26 mouse cellular contexts compared by ENCODE assay signal in the genomic region with DNA sequence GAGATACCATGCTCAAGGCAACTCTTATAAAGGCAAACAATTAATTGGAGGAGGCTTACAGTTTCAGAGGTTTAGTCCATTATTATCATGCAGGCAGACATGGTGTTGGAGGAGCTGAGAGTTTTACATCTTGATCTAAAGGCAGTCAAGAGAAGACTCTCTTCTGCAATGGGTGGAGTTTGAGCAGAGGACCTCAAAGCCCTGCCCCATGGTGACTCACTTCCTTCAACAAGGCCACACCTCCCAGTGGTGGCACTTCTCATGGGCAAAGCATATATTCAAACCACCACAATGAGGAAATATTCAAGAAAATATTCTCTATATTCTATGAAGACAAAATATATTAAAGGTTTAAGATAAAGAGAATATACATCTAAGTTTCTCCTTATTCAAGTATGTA.
"Had no signal": no experiment of that assay in that cellular context is flagged by ENCODE, and none has a peak within 500 bp of the region (broad histone marks: within the 10 kb centered on the region; RNA-seq: fewer than 3 reads in every experiment).

No protein-coding gene starts in this region.

- H3K27me3 ChIP-seq: heart, embryonic 13.5 days; heart, embryonic 15.5 days; hindbrain, embryonic 13.5 days; hindbrain, embryonic 15.5 days; intestine, embryonic 15.5 days; limb, embryonic 12.5 days had no signal

- ATAC-seq: inflammation-experienced regulatory T-cells, adult 6 months; intestine, embryonic 15.5 days; intestine, postnatal 0 days had no signal

- H3K9me3 ChIP-seq: heart, embryonic 15.5 days; hindbrain, embryonic 13.5 days; intestine, embryonic 15.5 days; limb, embryonic 10.5 days; limb, embryonic 12.5 days had no signal

- H3K4me3 ChIP-seq: heart, adult 2 months; heart, embryonic 13.5 days; heart, embryonic 15.5 days; hindbrain, embryonic 13.5 days; hindbrain, embryonic 15.5 days; intestine, embryonic 15.5 days; layer of hippocampus, adult 2 months; left cerebral cortex, adult 2 months; limb, embryonic 10.5 days; limb, embryonic 12.5 days had no signal

- H3K4me1 ChIP-seq: heart, embryonic 15.5 days; hindbrain, embryonic 13.5 days; hindbrain, embryonic 15.5 days; intestine, embryonic 15.5 days; limb, embryonic 10.5 days; limb, embryonic 12.5 days had no signal

- H3K4me2 ChIP-seq: heart, embryonic 11.5 days; heart, embryonic 13.5 days; heart, embryonic 15.5 days; hindbrain, embryonic 13.5 days; hindbrain, embryonic 15.5 days; intestine, embryonic 15.5 days; limb, embryonic 12.5 days; liver, embryonic 11.5 days had no signal

- H3K36me3 ChIP-seq: heart, embryonic 13.5 days; heart, embryonic 15.5 days; hindbrain, embryonic 13.5 days; hindbrain, embryonic 15.5 days; intestine, embryonic 15.5 days; limb, embryonic 10.5 days; limb, embryonic 12.5 days had no signal

- DNase-seq: gastrocnemius, postnatal 14 days; gastrocnemius, postnatal 36 days; heart, adult 11 months; heart, adult 2 months; heart, postnatal 14 days; heart, postnatal 36 days; kidney, adult 18-20 months; kidney, adult 8-10 months; kidney, postnatal 10 days; kidney, postnatal 25 days; kidney, postnatal 4 days; liver had no signal

- H3K27ac ChIP-seq: heart, adult 2 months; heart, embryonic 13.5 days; heart, embryonic 15.5 days; hindbrain, embryonic 13.5 days; hindbrain, embryonic 15.5 days; intestine, embryonic 15.5 days; layer of hippocampus, adult 2 months; left cerebral cortex, adult 2 months; limb, embryonic 10.5 days; limb, embryonic 12.5 days; liver, embryonic 14.5 days had no signal

- H3K9ac ChIP-seq: heart, embryonic 13.5 days; heart, embryonic 15.5 days; hindbrain, embryonic 13.5 days; hindbrain, embryonic 15.5 days; intestine, embryonic 15.5 days; limb, embryonic 12.5 days; liver, embryonic 14.5 days had no signal
